Mouse (Mus musculus): ENCODE measurements around the gene Asah2. TPM values are rescaled to one million over a fixed set of nuclear protein-coding genes. Genes with fewer than 3 reads are reported as not detected.
"Not testable (repeated sequence)": the region's sequence is repeated elsewhere in the genome, so short reads cannot be mapped to it uniquely, and the experiment has no call there.

Asah2 gene
- polyA plus RNA-seq, 1 experiment from 2014 or later, result 0.59 TPM

- no peak overlapping the region for H3K9ac ChIP-seq (ENCODE audit: low read depth, low read length)
- no peak overlapping the region for H3K4me2 ChIP-seq (replicated peaks; ENCODE audit: low read depth, low read length)
- H3K9me3 ChIP-seq (ENCODE audit: control insufficient read depth, low read length), result no peaks in the 10 kb centered on the region
- H3K27ac ChIP-seq (ENCODE audit: low read depth, low read length), result no peak overlapping the region
- H3K4me3 ChIP-seq (ENCODE audit: low read depth, low read length), result no peak overlapping the region
- no peak for ATAC-seq (ENCODE audit: low FRiP score)
- no peak for DNase-seq (ENCODE audit: low spot score)
- H3K27me3 ChIP-seq (ENCODE audit: control insufficient read depth, insufficient read depth, low read length), result no peaks in the 10 kb centered on the region
- H3K36me3 ChIP-seq (ENCODE audit: control insufficient read depth, insufficient read depth, low read length), result no peaks in the 10 kb centered on the region
- 91% methylated on average over 1 of the region's 1 CpGs for WGBS
- H3K4me1 ChIP-seq (replicated peaks; ENCODE audit: control insufficient read depth, insufficient read depth, low read length), result no peaks in the 10 kb centered on the region
These were observed 19.4 kb downstream of the Asah2 start for GRCm38 (mm10) chr19:32088570-32088969.

- DNase-seq (ENCODE audit: low spot score), result no peak
- H3K4me2 ChIP-seq (replicated peaks; ENCODE audit: low read depth, low read length), result no peak overlapping the region
- H3K9ac ChIP-seq (ENCODE audit: low read depth, low read length), result no peak overlapping the region
- no peak overlapping the region for H3K27ac ChIP-seq (ENCODE audit: low read depth, low read length)
- H3K27me3 ChIP-seq (ENCODE audit: control insufficient read depth, insufficient read depth, low read length), result no peaks in the 10 kb centered on the region
- ATAC-seq (ENCODE audit: low FRiP score), result no peak
- no peaks in the 10 kb centered on the region for H3K4me1 ChIP-seq (replicated peaks; ENCODE audit: control insufficient read depth, insufficient read depth, low read length)
- H3K9me3 ChIP-seq (ENCODE audit: control insufficient read depth, low read length), result no peaks in the 10 kb centered on the region
- WGBS, result 89% methylated on average over 6 of the region's 6 CpGs
- no peak overlapping the region for H3K4me3 ChIP-seq (ENCODE audit: low read depth, low read length)
- H3K36me3 ChIP-seq (ENCODE audit: control insufficient read depth, insufficient read depth, low read length), result no peaks in the 10 kb centered on the region
These were observed 20.1 kb downstream of the Asah2 start for GRCm38 (mm10) chr19:32087736-32088470.

GRCm38 (mm10) chr19:32084813-32085212 lies 23.2 kb downstream of the Asah2 start:
- not testable (repeated sequence) for H3K36me3 ChIP-seq (ENCODE audit: control insufficient read depth, insufficient read depth, low read length); H3K9ac ChIP-seq (ENCODE audit: low read depth, low read length); H3K4me2 ChIP-seq (replicated peaks; ENCODE audit: low read depth, low read length); H3K4me1 ChIP-seq (replicated peaks; ENCODE audit: control insufficient read depth, insufficient read depth, low read length); H3K4me3 ChIP-seq (ENCODE audit: low read depth, low read length); H3K9me3 ChIP-seq (ENCODE audit: control insufficient read depth, low read length); H3K27me3 ChIP-seq (ENCODE audit: control insufficient read depth, insufficient read depth, low read length); DNase-seq (ENCODE audit: low spot score); H3K27ac ChIP-seq (ENCODE audit: low read depth, low read length); ATAC-seq (ENCODE audit: low FRiP score)
- WGBS, result 91% methylated on average over 1 of the region's 1 CpGs

GRCm38 (mm10) chr19:32070340-32070739 lies 37.7 kb downstream of the Asah2 start:
- 76% methylated on average over 2 of the region's 2 CpGs for WGBS
- no peak for ATAC-seq (ENCODE audit: low FRiP score)
- DNase-seq (ENCODE audit: low spot score), result no peak

GRCm38 (mm10) chr19:32069598-32069997 lies 38.4 kb downstream of the Asah2 start:
- Histone ChIP-seq H3K4me1 (replicated peaks; ENCODE audit: control insufficient read depth, insufficient read depth, low read length) (no peaks in the 10 kb centered on the region), H3K4me3 (ENCODE audit: low read depth, low read length) (no peak overlapping the region), H3K9me3 (ENCODE audit: control insufficient read depth, low read length) (no peaks in the 10 kb centered on the region), H3K4me2 (replicated peaks; ENCODE audit: low read depth, low read length) (no peak overlapping the region), H3K27me3 (ENCODE audit: control insufficient read depth, insufficient read depth, low read length) (no peaks in the 10 kb centered on the region), H3K27ac (ENCODE audit: low read depth, low read length) (no peak overlapping the region), H3K9ac (ENCODE audit: low read depth, low read length) (no peak overlapping the region), H3K36me3 (ENCODE audit: control insufficient read depth, insufficient read depth, low read length) (no peaks in the 10 kb centered on the region)
- ATAC-seq (ENCODE audit: low FRiP score) (no peak), DNase-seq (ENCODE audit: low spot score) (no peak)
- 82% methylated on average over 2 of the region's 2 CpGs for WGBS

More at GRCm38 (mm10) chr19:32070340-32070739, 37.7 kb downstream of the Asah2 start:
- Histone ChIP-seq H3K36me3 (ENCODE audit: control insufficient read depth, insufficient read depth, low read length) (no peaks in the 10 kb centered on the region), H3K4me1 (replicated peaks; ENCODE audit: control insufficient read depth, insufficient read depth, low read length) (no peaks in the 10 kb centered on the region), H3K27ac (ENCODE audit: low read depth, low read length) (no peak overlapping the region), H3K9ac (ENCODE audit: low read depth, low read length) (no peak overlapping the region), H3K9me3 (ENCODE audit: control insufficient read depth, low read length) (no peaks in the 10 kb centered on the region), H3K4me3 (ENCODE audit: low read depth, low read length) (no peak overlapping the region), H3K27me3 (ENCODE audit: control insufficient read depth, insufficient read depth, low read length) (no peaks in the 10 kb centered on the region), H3K4me2 (replicated peaks; ENCODE audit: low read depth, low read length) (no peak overlapping the region)

- Histone ChIP-seq H3K4me2 (replicated peaks; ENCODE audit: low read depth, low read length) (no peak overlapping the region), H3K4me3 (ENCODE audit: low read depth, low read length) (no peak overlapping the region), H3K4me1 (replicated peaks; ENCODE audit: control insufficient read depth, insufficient read depth, low read length) (no peaks in the 10 kb centered on the region), H3K36me3 (ENCODE audit: control insufficient read depth, insufficient read depth, low read length) (no peaks in the 10 kb centered on the region), H3K27ac (ENCODE audit: low read depth, low read length) (no peak overlapping the region), H3K9ac (ENCODE audit: low read depth, low read length) (no peak overlapping the region), H3K27me3 (ENCODE audit: control insufficient read depth, insufficient read depth, low read length) (no peaks in the 10 kb centered on the region), H3K9me3 (ENCODE audit: control insufficient read depth, low read length) (no peaks in the 10 kb centered on the region)
- 85% methylated on average over 4 of the region's 4 CpGs for WGBS
- DNase-seq (ENCODE audit: low spot score), result no peak
- ATAC-seq (ENCODE audit: low FRiP score), result no peak
These were observed 40.3 kb downstream of the Asah2 start for GRCm38 (mm10) chr19:32067669-32068068.

- whole genome bisulfite sequencing, result 84% methylated on average over 1 of the region's 1 CpGs
- Histone ChIP-seq H3K27ac (ENCODE audit: low read depth, low read length) (no peak overlapping the region), H3K9ac (ENCODE audit: low read depth, low read length) (no peak overlapping the region), H3K9me3 (ENCODE audit: control insufficient read depth, low read length) (no peaks in the 10 kb centered on the region), H3K36me3 (ENCODE audit: control insufficient read depth, insufficient read depth, low read length) (no peaks in the 10 kb centered on the region), H3K4me2 (replicated peaks; ENCODE audit: low read depth, low read length) (no peak overlapping the region), H3K4me1 (replicated peaks; ENCODE audit: control insufficient read depth, insufficient read depth, low read length) (no peaks in the 10 kb centered on the region), H3K27me3 (ENCODE audit: control insufficient read depth, insufficient read depth, low read length) (no peaks in the 10 kb centered on the region), H3K4me3 (ENCODE audit: low read depth, low read length) (no peak overlapping the region)
- no peak for DNase-seq (ENCODE audit: low spot score)
- ATAC-seq (ENCODE audit: low FRiP score), result no peak
These were observed 46.7 kb downstream of the Asah2 start for GRCm38 (mm10) chr19:32061294-32061693.

GRCm38 (mm10) chr19:32056252-32056651 lies 51.8 kb downstream of the Asah2 start:
- DNase-seq (ENCODE audit: low spot score) (no peak), ATAC-seq (ENCODE audit: low FRiP score) (no peak)
- Histone ChIP-seq H3K27me3 (ENCODE audit: control insufficient read depth, insufficient read depth, low read length) (no peaks in the 10 kb centered on the region), H3K4me3 (ENCODE audit: low read depth, low read length) (no peak overlapping the region), H3K27ac (ENCODE audit: low read depth, low read length) (no peak overlapping the region), H3K9ac (ENCODE audit: low read depth, low read length) (no peak overlapping the region), H3K4me2 (replicated peaks; ENCODE audit: low read depth, low read length) (no peak overlapping the region), H3K36me3 (ENCODE audit: control insufficient read depth, insufficient read depth, low read length) (no peaks in the 10 kb centered on the region), H3K9me3 (ENCODE audit: control insufficient read depth, low read length) (no peaks in the 10 kb centered on the region), H3K4me1 (replicated peaks; ENCODE audit: control insufficient read depth, insufficient read depth, low read length) (no peaks in the 10 kb centered on the region)
- WGBS, result 87% methylated on average over 1 of the region's 1 CpGs

GRCm38 (mm10) chr19:32055725-32056124 lies 52.3 kb downstream of the Asah2 start:
- no peaks in the 10 kb centered on the region for H3K36me3 ChIP-seq (ENCODE audit: control insufficient read depth, insufficient read depth, low read length)
- H3K27me3 ChIP-seq (ENCODE audit: control insufficient read depth, insufficient read depth, low read length), result no peaks in the 10 kb centered on the region
- H3K4me1 ChIP-seq (replicated peaks; ENCODE audit: control insufficient read depth, insufficient read depth, low read length), result no peaks in the 10 kb centered on the region
- ATAC-seq (ENCODE audit: low FRiP score) (no peak), DNase-seq (ENCODE audit: low spot score) (no peak)
- no peak overlapping the region for H3K9ac ChIP-seq (ENCODE audit: low read depth, low read length)
- no peaks in the 10 kb centered on the region for H3K9me3 ChIP-seq (ENCODE audit: control insufficient read depth, low read length)
- 79% methylated on average over 1 of the region's 1 CpGs for WGBS
- H3K4me2 ChIP-seq (replicated peaks; ENCODE audit: low read depth, low read length), result no peak overlapping the region
- H3K4me3 ChIP-seq (ENCODE audit: low read depth, low read length), result no peak overlapping the region
- no peak overlapping the region for H3K27ac ChIP-seq (ENCODE audit: low read depth, low read length)
